Mouse (Mus musculus) forebrain, embryonic 12.5 days (tissue): ENCODE data around the gene Pglyrp3. TPM values are rescaled to one million over a fixed set of nuclear protein-coding genes. Genes with fewer than 3 reads are reported as not detected.
"Not testable (repeated sequence)": the region's sequence is repeated elsewhere in the genome, so short reads cannot be mapped to it uniquely, and the experiment has no call there.

Source experiments
- ATAC-seq: fragments of 200-750 bp; cut with Nextera tagmentation; 2 replicates; pipeline ENCODE4 v1.8.0; 2017; ENCODE audit warnings: moderate TSS enrichment; ENCODE audit not compliant: low FRiP score
- H3K27ac ChIP-seq: fragments of 300-500 bp; sonication (generic); 2 replicates; pipeline ENCODE4 v1.5.1; 2016; ENCODE audit warnings: mild to moderate bottlenecking
- H3K27me3 ChIP-seq: fragments of 300-500 bp; sonication (generic); 2 replicates; pipeline ENCODE4 v1.6.1; 2016; ENCODE audit warnings: mild to moderate bottlenecking
- H3K36me3 ChIP-seq: fragments of 300-500 bp; sonication (generic); replicated peaks from 2 replicates; pipeline ENCODE4 v1.6.1; 2016; ENCODE audit warnings: mild to moderate bottlenecking
- H3K4me1 ChIP-seq: fragments of 300-500 bp; sonication (generic); 2 replicates; pipeline ENCODE4 v1.6.1; 2016
- H3K4me2 ChIP-seq: fragments of 300-500 bp; sonication (generic); 2 replicates; pipeline ENCODE4 v1.6.1; 2016; ENCODE audit warnings: mild to moderate bottlenecking, moderate library complexity
- H3K4me3 ChIP-seq: fragments of 300-500 bp; sonication (generic); replicated peaks from 2 replicates; pipeline ENCODE4 v1.5.1; 2016; ENCODE audit warnings: mild to moderate bottlenecking
- H3K9ac ChIP-seq: fragments of 300-500 bp; sonication (generic); 2 replicates; pipeline ENCODE4 v1.6.1; 2016; ENCODE audit warnings: mild to moderate bottlenecking
- H3K9me3 ChIP-seq: fragments of 300-500 bp; sonication (generic); 2 replicates; pipeline ENCODE4 v1.6.1; 2016
- WGBS: fragments of 180-500 bp; shearing (Covaris S2); methylation state at CpG from one replicate; pipeline ENCODE4 v1.1.7; 2016; 5-methylcytosine and 5-hydroxymethylcytosine counted together
- microRNA-seq: library from miRNA; unstranded; fragments of <30 nt; microRNA quantifications from one replicate; pipeline ENCODE4, GENCODE M21; 2017
- polyA plus RNA-seq: library from polyadenylated mRNA; unstranded; fragments of >200 nt; fragmentation: Nextera tagmentation; extraction: Ambion mirVana; gene quantifications from 2 replicates; pipeline ENCODE4 v1.2.1, GENCODE M21; 2016

The Pglyrp3 gene
- not detected in 2 replicates for polyA plus RNA-seq

DNA sequence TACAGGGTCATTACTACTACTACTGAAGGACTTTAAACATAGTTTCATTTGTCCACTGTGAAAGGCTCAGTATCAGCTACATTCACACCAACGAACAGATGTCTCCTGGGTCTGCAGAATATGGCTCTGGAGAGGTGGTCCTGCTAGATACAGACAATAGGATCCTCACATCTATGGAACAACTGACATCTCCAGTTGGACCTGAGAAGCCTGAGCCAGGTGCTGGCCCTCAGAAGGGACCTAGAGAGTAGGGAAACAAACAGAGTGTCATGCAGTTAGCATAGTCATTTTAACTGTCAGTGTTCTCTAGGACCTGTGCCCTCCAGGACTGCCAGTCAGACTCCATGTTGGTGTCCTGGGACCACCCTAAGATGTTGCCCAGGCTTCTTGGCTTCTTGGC, at the start of gene Pglyrp3:
Gene Pglyrp3, plus strand, starts transcription at position 301 of the 400 bp plus-strand sequence.
- 73% methylated on average over 1 of the region's 1 CpGs for WGBS
- Histone ChIP-seq H3K9ac (no peak within 1 kb of the TSS), H3K4me3 (no peak within 1 kb of the TSS), H3K9me3 (no peaks in the 10 kb centered on the region), H3K4me2 (no peak within 1 kb of the TSS), H3K4me1 (no peaks in the 10 kb centered on the region), H3K27me3 (no peaks in the 10 kb centered on the region), H3K27ac (no peak within 1 kb of the TSS), H3K36me3 (no peaks in the 10 kb centered on the region)
- ATAC-seq = no peak

DNA sequence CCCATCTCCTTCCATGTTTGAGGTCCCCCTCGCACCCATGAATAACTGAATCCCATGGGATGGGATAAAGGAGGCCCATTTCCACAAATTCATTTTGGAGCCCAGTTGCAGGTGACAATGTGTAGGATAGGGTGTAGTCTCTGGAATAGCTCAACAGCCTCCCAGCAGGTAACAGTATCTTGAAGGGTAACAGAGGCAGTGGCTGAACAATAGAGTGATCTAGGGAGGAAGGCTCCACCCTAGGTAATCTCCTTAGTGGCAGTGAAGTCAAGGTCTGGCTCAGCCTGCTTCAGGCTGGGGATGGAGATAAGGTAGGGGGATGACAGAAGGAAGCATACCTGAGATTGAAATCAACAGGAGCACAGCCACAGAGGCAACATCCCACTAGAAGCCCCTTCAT, 3.4 kb upstream of the Pglyrp3 start:
- no peak for ATAC-seq
- Histone ChIP-seq H3K4me2 (no peak overlapping the region), H3K4me3 (no peak overlapping the region), H3K9ac (no peak overlapping the region), H3K27me3 (no peaks in the 10 kb centered on the region), H3K27ac (no peak overlapping the region), H3K36me3 (no peaks in the 10 kb centered on the region), H3K4me1 (no peaks in the 10 kb centered on the region), H3K9me3 (no peaks in the 10 kb centered on the region)
- WGBS = 93% methylated on average over 1 of the region's 1 CpGs

DNA sequence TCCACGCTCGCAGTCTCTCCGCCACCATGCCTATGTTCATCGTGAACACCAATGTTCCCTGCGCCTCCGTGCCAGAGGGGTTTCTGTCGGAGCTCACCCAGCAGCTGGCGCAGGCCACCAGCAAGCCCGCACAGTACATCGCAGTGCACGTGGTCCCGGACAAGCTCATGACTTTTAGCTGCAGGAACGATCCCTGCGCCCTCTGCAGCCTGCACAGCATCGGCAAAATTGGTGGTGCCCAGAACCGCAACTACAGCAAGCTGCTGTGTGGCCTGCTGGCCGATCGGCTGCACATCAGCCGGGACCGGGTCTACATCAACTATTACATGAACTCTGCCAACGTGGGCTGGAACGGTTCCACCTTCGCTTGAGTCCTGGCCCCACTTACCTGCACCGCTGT, 10.2 kb downstream of the Pglyrp3 start:
- H3K9me3 ChIP-seq, ATAC-seq, H3K9ac ChIP-seq, H3K27ac ChIP-seq, H3K27me3 ChIP-seq, H3K4me1 ChIP-seq, H3K4me3 ChIP-seq, H3K36me3 ChIP-seq: not testable (repeated sequence)
- H3K4me2 ChIP-seq = peak overlapping the region; percentile 29
- WGBS = 64% methylated on average over 24 of the region's 24 CpGs

DNA sequence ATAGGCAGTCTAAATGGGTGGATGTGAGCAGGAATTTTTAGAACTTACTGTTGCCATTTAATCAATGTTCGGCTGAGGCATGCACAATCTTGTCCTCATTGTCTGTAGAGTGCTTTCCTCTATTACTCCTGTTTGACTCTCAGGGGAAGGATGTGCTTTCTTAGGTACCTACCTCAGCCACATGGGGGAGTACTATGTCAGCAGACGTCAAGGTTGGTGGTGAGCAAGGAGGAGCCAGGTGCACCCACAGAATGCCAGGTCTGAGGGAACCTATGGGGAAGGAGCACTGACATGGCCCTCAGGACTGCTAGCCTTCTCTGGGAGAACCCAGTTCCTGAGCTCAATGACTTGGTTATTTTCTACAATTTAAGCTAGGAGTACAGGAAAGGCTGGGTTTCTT, 18.8 kb downstream of the Pglyrp3 start:
- Histone ChIP-seq H3K4me1 (no peaks in the 10 kb centered on the region), H3K27me3 (no peaks in the 10 kb centered on the region), H3K4me3 (no peak overlapping the region), H3K9ac (no peak overlapping the region), H3K4me2 (no peak overlapping the region), H3K9me3 (no peaks in the 10 kb centered on the region), H3K27ac (no peak overlapping the region), H3K36me3 (no peaks in the 10 kb centered on the region)
- WGBS = 52% methylated on average over 2 of the region's 2 CpGs
- no peak for ATAC-seq

DNA sequence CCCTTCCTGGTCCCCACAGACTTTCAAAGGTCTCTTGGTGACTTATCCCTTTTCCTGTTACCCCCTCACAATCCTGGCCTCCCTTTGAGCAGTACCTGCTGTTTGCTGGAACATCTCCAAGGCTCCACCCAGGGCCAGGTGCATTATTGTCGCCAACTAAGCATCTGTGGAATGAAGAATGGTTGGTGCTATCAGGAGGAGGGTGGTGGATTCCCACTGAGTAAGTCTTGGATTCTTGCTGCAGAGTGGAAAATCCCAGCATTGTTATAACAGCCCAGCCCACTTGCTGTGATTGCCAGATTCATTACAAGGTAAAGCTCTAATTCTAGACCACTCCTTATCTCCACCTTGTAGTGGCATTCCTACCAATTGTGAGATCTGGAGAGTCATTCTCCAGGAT, 19.5 kb downstream of the Pglyrp3 start:
- no peak overlapping the region for H3K4me3 ChIP-seq
- no peak overlapping the region for H3K9ac ChIP-seq
- H3K36me3 ChIP-seq = no peaks in the 10 kb centered on the region
- H3K27me3 ChIP-seq = no peaks in the 10 kb centered on the region
- H3K4me1 ChIP-seq = no peaks in the 10 kb centered on the region
- no peak overlapping the region for H3K4me2 ChIP-seq
- no peak overlapping the region for H3K27ac ChIP-seq
- ATAC-seq = no peak
- 68% methylated on average over 1 of the region's 1 CpGs for WGBS
- H3K9me3 ChIP-seq = no peaks in the 10 kb centered on the region

DNA sequence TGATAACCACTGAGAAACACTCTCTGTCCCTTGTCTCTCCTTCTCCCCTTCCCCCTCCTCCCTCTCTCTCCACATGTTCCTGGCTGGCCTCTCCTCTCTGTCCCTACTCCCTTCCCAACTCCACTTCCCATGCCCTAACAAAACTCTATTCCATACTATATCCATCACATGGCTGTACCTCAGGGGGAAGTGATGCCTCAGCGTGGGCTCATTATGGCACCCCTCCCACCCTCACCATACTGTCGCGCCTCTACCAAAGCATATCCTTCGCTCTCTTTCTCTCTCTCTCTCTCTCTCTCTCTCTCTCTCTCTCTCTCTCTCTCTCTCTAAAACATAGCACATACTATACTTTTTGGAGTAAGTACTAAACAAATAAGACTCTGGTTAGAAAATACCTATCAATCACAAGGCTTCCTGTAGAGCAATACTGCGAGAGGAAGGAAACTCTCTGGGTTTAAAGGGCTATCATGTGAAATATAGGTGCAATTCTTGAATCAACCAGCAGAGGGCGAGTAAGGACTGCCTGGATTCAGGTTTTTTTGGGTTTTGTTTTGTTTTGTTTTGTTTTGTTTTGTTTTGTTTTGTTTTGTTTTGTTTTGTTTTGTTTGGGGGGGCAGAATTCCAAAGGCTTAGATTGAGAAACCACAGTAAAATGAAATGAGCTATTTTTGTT, 36.1 kb downstream of the Pglyrp3 start:
- H3K36me3 ChIP-seq = no peaks in the 10 kb centered on the region
- no peak for ATAC-seq
- H3K4me2 ChIP-seq = no peak overlapping the region
- 52% methylated on average over 6 of the region's 6 CpGs for WGBS
- no peaks in the 10 kb centered on the region for H3K4me1 ChIP-seq
- no peaks in the 10 kb centered on the region for H3K9me3 ChIP-seq
- H3K4me3 ChIP-seq = no peak overlapping the region
- no peak overlapping the region for H3K9ac ChIP-seq
- no peak overlapping the region for H3K27ac ChIP-seq
- H3K27me3 ChIP-seq = no peaks in the 10 kb centered on the region

DNA sequence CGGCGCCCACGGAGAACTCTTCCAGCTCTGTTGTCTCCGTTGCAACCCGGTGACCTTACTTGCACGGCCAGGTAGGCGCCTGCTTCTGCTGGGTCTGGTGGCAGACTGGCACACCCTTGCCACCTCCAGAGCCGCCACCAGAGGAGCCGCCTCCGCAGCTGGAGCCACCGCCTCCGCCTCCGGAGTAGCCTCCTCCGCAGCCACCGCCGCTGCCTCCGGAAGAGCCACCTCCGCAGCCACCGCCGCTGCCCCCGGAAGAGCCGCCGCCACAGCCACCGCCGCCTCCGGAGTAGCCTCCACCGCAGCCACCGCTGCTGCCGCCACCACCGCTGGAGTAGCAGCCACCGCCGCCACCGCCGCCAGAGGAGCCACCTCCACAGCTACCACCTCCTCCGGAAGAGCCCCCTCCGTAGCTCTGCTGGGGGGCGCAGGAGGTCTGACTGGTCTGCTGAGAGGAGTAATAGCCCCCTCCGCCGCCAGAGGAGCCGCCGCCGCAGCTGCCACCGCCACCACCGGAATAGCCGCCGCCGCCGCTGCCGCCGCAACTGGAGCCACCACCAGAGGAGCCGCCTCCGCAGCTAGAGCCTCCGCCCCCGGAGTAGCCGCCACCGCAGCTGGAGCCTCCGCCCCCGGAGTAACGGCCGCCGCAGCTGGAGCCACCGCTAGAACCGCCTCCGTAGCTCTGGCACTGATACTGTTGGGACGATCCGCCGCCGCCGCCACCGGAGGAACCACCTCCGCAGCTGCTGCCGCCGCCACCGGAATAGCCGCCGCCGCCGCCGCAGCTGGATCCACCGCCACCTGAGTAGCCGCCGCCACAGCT, 66.3 kb downstream of the Pglyrp3 start:
- Histone ChIP-seq H3K4me3 (peak overlapping the region; percentile 75), H3K4me2 (peak overlapping the region; percentile 96), H3K36me3 (no peaks in the 10 kb centered on the region), H3K9ac (peak overlapping the region; percentile 63), H3K9me3 (no peaks in the 10 kb centered on the region), H3K27ac (peak overlapping the region; percentile 87), H3K27me3 (peaks cover 40% of the 10 kb centered on the region), H3K4me1 (0 out of 2 replicates have a peak, but pooled peaks cover 4% of the 10 kb centered on the region)
- under 1% methylated on average over 74 of the region's 82 CpGs for WGBS
- peak; percentile 88 for ATAC-seq

Small RNA genes within 50 kb of the gene (microRNA-seq; reads per million reads assigned to microRNA genes)
- gene Gm23697 (not detected), gene Gm25145 (not detected)

Other genes starting within 250 kb of the Pglyrp3 start
- 1.6 TPM in 2 replicates for gene Lor, start 68.6 kb downstream of the Pglyrp3 start, polyA plus RNA-seq
- not detected in 2 replicates for gene Prr9, start 109.4 kb downstream of the Pglyrp3 start, polyA plus RNA-seq
- not detected in 2 replicates for gene Lelp1, start 128.2 kb downstream of the Pglyrp3 start, polyA plus RNA-seq
- gene Sprr2a1, start 201.2 kb downstream of the Pglyrp3 start, polyA plus RNA-seq = not detected in 2 replicates
- gene Sprr2a2, start 201.3 kb downstream of the Pglyrp3 start, polyA plus RNA-seq = not detected in 2 replicates